Mouse (Mus musculus) right cerebral cortex, postnatal 10 days (tissue): ENCODE measurements around the gene Jak2.
A peak's percentile ranks its signal among the peaks of the same experiment; 100 is the strongest.

Source experiments
- DNase-seq, 2 experiments: peaks; one replicate each; pipeline ENCODE4 v3.0.0; 2021; ENCODE audit warnings: low spot score in 2 of 2

Jak2 gene

GRCm38 (mm10) chr19:29300919-29301318 lies 49.3 kb downstream of the Jak2 start:
- no peak for DNase-seq

GRCm38 (mm10) chr19:29302119-29302518 lies 50.5 kb downstream of the Jak2 start:
- DNase-seq = no peak

GRCm38 (mm10) chr19:29308832-29309231 lies 57.2 kb downstream of the Jak2 start:
- DNase-seq = no peak

- peak; percentile 38 to 56 for DNase-seq
Observed at GRCm38 (mm10) chr19:29311791-29312190, 60.2 kb downstream of the Jak2 start.

- DNase-seq = no peak
Observed at GRCm38 (mm10) chr19:29312661-29313060, 61.0 kb downstream of the Jak2 start.

GRCm38 (mm10) chr19:29323416-29324049 lies 71.9 kb downstream of the Jak2 start:
- DNase-seq = no peak

GRCm38 (mm10) chr19:29325053-29325851 lies 73.6 kb downstream of the Jak2 start, which contains the start of gene Insl6:
TSS of gene Insl6 (minus strand) at chr19:29325356.
- DNase-seq = peak in 1 of 2 experiments; percentile 42

- DNase-seq = no peak
Observed at GRCm38 (mm10) chr19:29325852-29326180, 74.2 kb downstream of the Jak2 start.

- no peak for DNase-seq
Observed at GRCm38 (mm10) chr19:29326396-29326795, 74.8 kb downstream of the Jak2 start.

GRCm38 (mm10) chr19:29326822-29327552 lies 75.4 kb downstream of the Jak2 start:
- no peak for DNase-seq

GRCm38 (mm10) chr19:29334068-29334745 lies 82.6 kb downstream of the Jak2 start, which contains the start of gene Rln1:
TSS of gene Rln1 (minus strand) at chr19:29334670.
- DNase-seq = peak; percentile 49 to 52

GRCm38 (mm10) chr19:29336624-29337023 lies 85.0 kb downstream of the Jak2 start:
- no peak for DNase-seq

- DNase-seq = no peak
Observed at GRCm38 (mm10) chr19:29341029-29341428, 89.4 kb downstream of the Jak2 start.

- no peak for DNase-seq
Observed at GRCm38 (mm10) chr19:29342281-29342680, 90.7 kb downstream of the Jak2 start.

GRCm38 (mm10) chr19:29344868-29345267 lies 93.2 kb downstream of the Jak2 start:
- no peak for DNase-seq

- no peak for DNase-seq
Observed at GRCm38 (mm10) chr19:29345636-29346035, 94.0 kb downstream of the Jak2 start.

- DNase-seq = no peak
Observed at GRCm38 (mm10) chr19:29350991-29351390, 99.4 kb downstream of the Jak2 start.

GRCm38 (mm10) chr19:29354895-29355877 lies 103.6 kb downstream of the Jak2 start:
- peak; percentile 86 to 92 for DNase-seq

- DNase-seq = no peak
Observed at GRCm38 (mm10) chr19:29356281-29356680, 104.7 kb downstream of the Jak2 start.

GRCm38 (mm10) chr19:29360251-29360650 lies 108.6 kb downstream of the Jak2 start:
- no peak for DNase-seq
